Mouse (Mus musculus) embryo, embryonic 9.5 days (tissue): ENCODE measurements around the gene Tmem107.
A peak's percentile ranks its signal among the peaks of the same experiment; 100 is the strongest.

Source experiments
- DNase-seq: peaks from one replicate; pipeline ENCODE4 v3.0.0-alpha.2; 2017; ENCODE audit errors: extremely low spot score

Tmem107 gene

GRCm38 (mm10) chr11:69106842-69107241 lies 36.2 kb downstream of the Tmem107 start:
- no peak for DNase-seq

- DNase-seq = no peak
Measured at GRCm38 (mm10) chr11:69107676-69108075, 37.1 kb downstream of the Tmem107 start.

- DNase-seq = no peak
Measured at GRCm38 (mm10) chr11:69108223-69108622, 37.6 kb downstream of the Tmem107 start.

GRCm38 (mm10) chr11:69109032-69109900 lies 38.7 kb downstream of the Tmem107 start:
- no peak for DNase-seq

- peak; percentile 97 for DNase-seq
Measured at GRCm38 (mm10) chr11:69110319-69111046, 39.9 kb downstream of the Tmem107 start.

GRCm38 (mm10) chr11:69111051-69111810 lies 40.6 kb downstream of the Tmem107 start:
- DNase-seq = no peak

GRCm38 (mm10) chr11:69111865-69112264 lies 41.3 kb downstream of the Tmem107 start:
- no peak for DNase-seq

GRCm38 (mm10) chr11:69114018-69114417 lies 43.4 kb downstream of the Tmem107 start:
- no peak for DNase-seq

- no peak for DNase-seq
Measured at GRCm38 (mm10) chr11:69114621-69115020, 44.0 kb downstream of the Tmem107 start.

GRCm38 (mm10) chr11:69116843-69117242 lies 46.2 kb downstream of the Tmem107 start:
- DNase-seq = no peak

GRCm38 (mm10) chr11:69117737-69118695 lies 47.4 kb downstream of the Tmem107 start:
- DNase-seq = peak; percentile 74

GRCm38 (mm10) chr11:69118765-69119164 lies 48.2 kb downstream of the Tmem107 start:
- peak; percentile 98 for DNase-seq

GRCm38 (mm10) chr11:69119446-69120155 lies 49.0 kb downstream of the Tmem107 start:
- no peak for DNase-seq

GRCm38 (mm10) chr11:69120221-69121000 lies 49.8 kb downstream of the Tmem107 start, which contains the start of gene Hes7:
Gene Hes7, plus strand, starts transcription at chr11:69120404.
- DNase-seq = peak; percentile 72

GRCm38 (mm10) chr11:69121001-69121740 lies 50.6 kb downstream of the Tmem107 start:
- DNase-seq = peak; percentile 54

GRCm38 (mm10) chr11:69121741-69122335 lies 51.2 kb downstream of the Tmem107 start:
- no peak for DNase-seq

- DNase-seq = peak; percentile 94
Measured at GRCm38 (mm10) chr11:69122336-69122951, 51.8 kb downstream of the Tmem107 start, which contains the start of gene 9130213A22Rik. Gene 9130213A22Rik, minus strand, starts transcription at chr11:69122589.
